Mouse (Mus musculus) bone marrow, adult 2 months (tissue): ENCODE measurements around the gene Swi5.

Source experiments
- CTCF ChIP-seq: fragments of 200-500 bp; IDR thresholded peaks from 2 replicates; pipeline ENCODE4 v1.5.1; 2011; ENCODE audit warnings: low read length, control low read depth; ENCODE audit not compliant: control insufficient read depth, insufficient read depth
- POLR2A ChIP-seq: fragments of 200-500 bp; IDR thresholded peaks from 2 replicates; pipeline ENCODE4 v1.6.1; 2011; ENCODE audit warnings: low read depth, mild to moderate bottlenecking, control low read depth, low read length, borderline replicate concordance; ENCODE audit not compliant: control insufficient read depth

DNA sequence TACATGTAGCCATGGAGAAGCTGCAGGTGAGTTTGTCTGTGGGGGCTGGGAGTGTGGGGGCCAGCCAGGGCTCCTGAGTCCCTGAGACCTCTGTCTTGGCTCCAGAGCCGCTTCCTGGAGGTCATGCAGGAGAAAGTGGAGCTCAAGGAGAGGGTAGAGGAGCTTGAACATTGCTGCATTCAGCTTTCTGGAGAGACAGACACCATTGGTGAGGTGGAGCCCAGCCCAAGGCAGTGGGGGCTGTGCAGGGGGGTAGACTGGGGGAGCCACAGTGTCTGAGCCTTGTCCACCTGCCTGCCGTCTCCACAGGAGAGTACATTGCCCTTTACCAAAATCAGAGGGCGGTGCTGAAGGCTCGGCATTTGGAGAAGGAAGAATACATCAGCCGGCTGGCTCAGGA lies 17.8 kb upstream of the Swi5 start:
- no peak for TF ChIP-seq CTCF
- TF ChIP-seq POLR2A: no peak
